Mouse (Mus musculus) heart, adult 11 months (tissue): Measurements from ENCODE around the gene Krt42.
A peak's percentile ranks its signal among the peaks of the same experiment; 100 is the strongest.
"Not testable (repeated sequence)": the region's sequence is repeated elsewhere in the genome, so short reads cannot be mapped to it uniquely, and the experiment has no call there.

Experiments used
- DNase-seq: peaks from one replicate; pipeline ENCODE4 v3.0.0; 2022

Krt42 gene

GRCm38 (mm10) chr11:100277726-100278480 is 8.2 kb upstream of the Krt42 start:
- DNase-seq = no peak

GRCm38 (mm10) chr11:100275466-100275865 is 5.8 kb upstream of the Krt42 start:
- no peak for DNase-seq

DNA sequence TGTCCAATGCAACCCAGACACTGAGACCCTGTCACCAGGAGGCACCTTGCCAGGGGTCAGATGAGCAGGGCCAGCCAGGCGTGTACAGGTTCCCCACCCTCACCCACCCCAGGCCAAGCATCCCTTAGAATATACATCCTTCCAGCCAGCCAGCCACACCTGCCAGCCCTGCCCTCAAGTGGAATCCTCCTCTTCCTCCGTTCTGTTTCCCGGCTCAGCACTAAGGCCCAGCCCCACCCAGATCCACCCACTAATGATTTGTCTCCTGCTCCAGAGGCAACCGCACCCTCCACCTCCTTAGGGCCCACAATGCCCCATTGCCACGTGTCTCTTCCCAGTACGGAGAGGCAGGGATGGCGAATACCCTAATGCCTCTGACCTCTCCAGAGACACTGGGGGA is 5.0 kb upstream of the Krt42 start:
- DNase-seq = peak; percentile 84

DNA sequence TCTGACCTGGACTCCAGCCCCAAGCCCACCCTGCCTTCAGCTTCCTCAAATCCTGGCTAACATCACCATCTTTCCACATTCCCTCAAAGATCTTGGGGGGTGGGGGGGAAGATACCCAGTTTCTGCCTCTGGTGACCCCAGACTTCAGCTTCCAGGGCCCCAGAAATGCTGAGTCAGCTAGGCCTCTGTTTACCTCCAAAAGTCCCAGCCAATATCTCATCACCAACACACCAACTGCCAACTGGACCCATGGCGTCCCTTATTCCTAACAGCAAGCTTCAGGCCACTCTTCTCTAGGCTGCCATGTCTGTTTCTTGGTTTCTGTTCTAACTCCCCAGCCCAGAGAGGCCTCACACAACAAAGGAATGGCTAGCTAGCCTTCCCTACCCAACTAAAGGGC is 2.2 kb upstream of the Krt42 start:
- DNase-seq = no peak

GRCm38 (mm10) chr11:100262058-100262980 is 7.4 kb downstream of the Krt42 start:
- DNase-seq = peak; percentile 82

- DNase-seq = peak; percentile 53
Measured at GRCm38 (mm10) chr11:100261235-100261605, 8.5 kb downstream of the Krt42 start.

DNA sequence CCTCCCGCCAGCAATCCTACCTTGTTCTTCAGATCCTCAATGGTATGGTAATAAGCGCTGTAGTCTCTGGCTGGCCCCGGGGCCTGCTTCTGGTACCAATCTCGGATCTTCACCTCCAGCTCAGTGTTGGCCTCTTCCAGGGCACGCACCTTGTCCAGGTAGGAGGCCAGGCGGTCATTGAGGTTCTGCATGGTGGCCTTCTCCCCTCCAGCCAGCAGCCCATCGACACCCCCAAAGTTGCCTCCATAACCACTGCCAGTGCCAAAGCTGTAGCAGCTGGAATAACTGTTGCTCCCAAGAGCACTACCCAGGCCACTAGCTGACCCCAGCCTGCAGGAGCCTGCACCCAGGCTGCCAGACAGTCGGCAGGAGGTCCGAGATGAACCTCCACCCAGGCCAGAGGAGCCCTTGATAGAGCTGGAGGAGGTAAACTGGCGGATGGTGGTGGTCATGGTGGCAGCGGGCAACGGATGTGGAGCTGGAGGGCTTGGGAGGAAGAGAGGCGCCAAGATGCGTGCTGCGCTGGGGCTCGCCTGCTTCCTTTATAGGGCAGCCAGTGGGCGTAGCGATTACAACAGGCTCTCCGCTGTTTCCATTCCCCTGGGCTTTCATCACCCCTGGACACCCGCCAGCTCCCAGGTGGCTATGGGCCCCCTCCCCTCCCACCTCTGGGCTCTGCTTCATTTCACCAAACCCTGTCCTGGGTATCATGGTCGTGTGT is 9.0 kb downstream of the Krt42 start, which contains the start of gene Krt17:
Krt17 (minus strand) TSS at position 516 of the 721 bp plus-strand sequence.
- peak; percentile 81 for DNase-seq

GRCm38 (mm10) chr11:100259079-100259478 is 10.6 kb downstream of the Krt42 start:
- peak; percentile 79 for DNase-seq

- DNase-seq = no peak
Measured at GRCm38 (mm10) chr11:100257967-100258366, 11.7 kb downstream of the Krt42 start.

GRCm38 (mm10) chr11:100255514-100255913 is 14.2 kb downstream of the Krt42 start:
- peak; percentile 77 for DNase-seq

DNA sequence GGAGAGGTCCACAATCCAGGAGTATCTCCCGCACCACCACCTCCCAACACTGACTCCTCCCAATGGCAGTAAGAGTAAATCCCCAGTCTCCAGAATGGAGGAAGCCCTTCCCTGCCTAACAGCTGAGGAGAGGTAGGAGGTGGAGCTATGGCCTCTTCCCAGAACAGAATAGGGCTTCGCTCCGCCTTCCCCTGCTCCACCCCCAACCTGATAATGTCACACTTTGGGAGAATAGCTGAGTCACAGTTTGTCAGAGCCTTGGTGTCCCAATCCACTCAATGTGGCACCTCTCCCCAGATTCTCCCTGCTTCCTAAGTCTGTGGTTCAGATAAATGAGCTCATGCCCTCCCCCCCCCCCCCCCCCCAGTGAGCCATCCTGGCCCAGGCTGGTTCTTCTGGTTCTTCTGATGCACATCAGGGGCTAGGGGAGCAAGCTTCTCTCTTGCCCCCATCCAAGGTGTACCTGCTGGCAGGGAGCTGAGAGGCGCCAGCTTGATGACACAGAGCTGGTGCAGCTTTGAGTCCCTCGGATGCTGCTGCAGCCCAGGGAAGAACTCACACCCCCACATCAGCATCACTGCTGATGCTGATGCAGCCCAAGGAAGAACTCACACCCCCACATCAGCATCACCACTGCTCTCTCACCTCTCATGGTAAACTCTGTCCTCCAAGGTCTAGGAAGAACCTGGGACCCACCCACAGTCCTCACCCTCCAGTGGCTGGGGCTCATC is 15.1 kb downstream of the Krt42 start:
- DNase-seq = peak; percentile 61

- DNase-seq = peak; percentile 79
Measured at GRCm38 (mm10) chr11:100248852-100249465, 20.7 kb downstream of the Krt42 start, which contains the start of gene Krt16. Gene Krt16, minus strand, starts transcription at chr11:100248902.

DNA sequence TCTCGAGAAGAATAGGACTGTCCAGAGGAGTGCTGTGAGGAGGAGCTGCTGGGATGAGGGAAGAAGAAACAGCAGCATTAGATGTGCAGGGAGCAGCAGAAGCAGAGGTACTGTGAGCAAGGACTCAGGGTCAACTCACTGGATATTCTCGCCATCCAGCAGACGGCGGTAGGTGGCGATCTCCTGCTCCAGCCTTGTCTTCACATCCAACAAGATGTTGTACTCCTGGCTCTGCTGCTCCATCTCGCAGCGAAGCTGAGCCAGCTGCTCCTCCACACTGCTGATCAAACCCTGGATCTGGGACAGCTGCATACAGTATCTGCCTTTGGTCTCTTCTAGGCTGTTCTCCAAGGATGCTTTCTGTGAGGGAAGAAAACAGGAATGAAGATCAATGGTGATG is 23.2 kb downstream of the Krt42 start:
- DNase-seq = peak; percentile 79

- DNase-seq = not testable (repeated sequence)
Measured at GRCm38 (mm10) chr11:100240272-100240671, 29.4 kb downstream of the Krt42 start.

- no peak for DNase-seq
Measured at GRCm38 (mm10) chr11:100221741-100222140, 47.9 kb downstream of the Krt42 start.

DNA sequence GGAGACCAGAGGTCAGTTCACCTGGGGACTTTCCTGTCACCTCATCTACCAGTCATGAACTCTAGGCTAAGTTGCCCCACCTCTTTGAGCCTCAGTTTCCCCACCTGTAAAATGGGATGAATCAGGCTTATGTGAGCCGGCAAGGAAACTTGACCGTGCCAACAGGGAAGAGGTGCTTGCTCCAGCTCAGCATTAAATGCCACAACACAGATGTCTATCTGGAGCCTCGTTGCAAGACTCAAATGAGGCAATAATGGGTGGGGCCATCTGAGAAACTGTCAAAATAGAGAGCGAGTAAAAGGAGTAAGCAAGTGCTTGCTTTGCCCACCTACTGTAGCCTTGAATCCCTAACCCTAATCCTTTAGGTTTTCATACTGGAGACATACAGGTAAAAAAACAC is 50.4 kb downstream of the Krt42 start:
- DNase-seq = no peak
